Mouse (Mus musculus) T-helper 1 cell (primary cell): ENCODE results near the gene Slc8a2.

Experiments used
- in situ Hi-C: fragments of 300-600 bp; cut with MboI, MseI; formaldehyde crosslinking; loops from one replicate; pipeline ENCODE4 v1.15.1; 2025; ENCODE audit warnings: high pct_unique_total_duplicates

Slc8a2 gene

GRCm38 (mm10) chr7:16172141-16172581 lies 42.5 kb downstream of the Slc8a2 start:
- in situ Hi-C loops, result no loop called here

- in situ Hi-C loops, result no loop called here
Measured at GRCm38 (mm10) chr7:16172586-16173140, 43.0 kb downstream of the Slc8a2 start.

GRCm38 (mm10) chr7:16173146-16173545 lies 43.5 kb downstream of the Slc8a2 start:
- in situ Hi-C loops, result no loop called here

- in situ Hi-C loops, result no loop called here
Measured at GRCm38 (mm10) chr7:16174597-16175541, 45.2 kb downstream of the Slc8a2 start, which contains the start of gene Meis3. Gene Meis3, plus strand, starts transcription at chr7:16175090.

- in situ Hi-C loops, result no loop called here
Measured at GRCm38 (mm10) chr7:16175542-16175931, 45.9 kb downstream of the Slc8a2 start.

DNA sequence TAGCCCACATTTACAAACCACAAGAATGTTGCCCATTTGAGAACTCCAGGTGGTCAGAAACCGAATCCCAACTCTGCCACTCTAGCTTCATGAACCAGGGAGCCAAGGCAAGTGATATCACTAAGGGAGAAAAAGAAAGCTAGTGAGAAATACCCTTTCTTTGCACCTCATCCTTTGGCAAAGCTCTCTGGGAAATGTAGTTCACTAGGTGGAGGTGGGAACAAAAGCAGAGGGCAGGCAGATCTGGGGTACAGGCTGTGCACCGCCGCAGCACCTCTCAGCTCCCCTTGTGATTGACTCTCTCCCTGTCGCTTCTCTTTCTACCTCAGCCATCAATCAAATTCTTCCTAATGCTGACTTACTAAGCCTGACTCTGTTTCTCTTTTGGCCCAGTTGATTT lies 48.5 kb downstream of the Slc8a2 start:
- in situ Hi-C loops, result no loop called here

- in situ Hi-C loops, result no loop called here
Measured at GRCm38 (mm10) chr7:16183663-16184062, 54.0 kb downstream of the Slc8a2 start.

DNA sequence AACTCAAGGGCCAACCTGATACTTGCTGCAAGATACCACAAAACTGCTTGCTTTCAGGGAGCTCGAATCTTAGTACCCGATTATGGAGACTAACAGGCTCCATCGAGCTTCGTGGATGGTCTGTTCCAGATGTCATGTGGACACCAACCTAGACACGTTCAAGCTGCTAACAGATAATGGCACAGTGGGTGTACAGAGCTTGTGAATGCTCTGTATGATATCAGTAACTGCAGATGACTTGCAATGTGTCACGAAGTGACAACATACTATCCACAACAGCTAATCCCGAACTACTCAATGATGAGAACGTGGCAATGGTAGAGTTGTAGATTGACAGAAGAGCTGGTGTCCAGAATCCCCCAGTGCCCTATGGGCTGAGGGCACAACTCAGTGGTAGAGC lies 57.9 kb downstream of the Slc8a2 start:
- in situ Hi-C loops, result no loop called here

DNA sequence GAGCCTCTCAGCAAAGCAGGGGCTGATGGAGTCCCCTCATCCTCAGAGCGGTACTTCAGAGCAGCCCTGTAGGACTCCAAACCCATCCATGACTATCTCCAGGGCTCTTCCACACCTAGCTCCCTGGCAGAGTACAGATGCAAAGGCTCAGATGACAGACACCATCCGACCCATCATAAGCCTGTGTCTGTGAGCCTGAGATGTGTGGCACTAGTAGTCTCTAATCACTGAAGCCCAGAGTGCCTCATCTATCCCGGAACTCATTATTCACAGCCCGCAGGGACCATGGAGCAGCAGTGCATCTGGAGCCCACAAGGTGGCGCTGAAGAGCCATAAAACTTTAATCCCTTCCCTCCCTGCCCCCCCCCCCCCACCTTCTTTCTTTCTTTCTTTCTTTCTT lies 62.7 kb downstream of the Slc8a2 start:
- in situ Hi-C loops, result loop anchor here (5.0 kb wide), 1 partner anchor 70 kb away; no protein-coding TSS in a partner anchor

- in situ Hi-C loops, result loop anchor here (5.0 kb wide), 1 partner anchor 69 kb away; no protein-coding TSS in a partner anchor
Measured at GRCm38 (mm10) chr7:16193702-16194101, 64.1 kb downstream of the Slc8a2 start.

DNA sequence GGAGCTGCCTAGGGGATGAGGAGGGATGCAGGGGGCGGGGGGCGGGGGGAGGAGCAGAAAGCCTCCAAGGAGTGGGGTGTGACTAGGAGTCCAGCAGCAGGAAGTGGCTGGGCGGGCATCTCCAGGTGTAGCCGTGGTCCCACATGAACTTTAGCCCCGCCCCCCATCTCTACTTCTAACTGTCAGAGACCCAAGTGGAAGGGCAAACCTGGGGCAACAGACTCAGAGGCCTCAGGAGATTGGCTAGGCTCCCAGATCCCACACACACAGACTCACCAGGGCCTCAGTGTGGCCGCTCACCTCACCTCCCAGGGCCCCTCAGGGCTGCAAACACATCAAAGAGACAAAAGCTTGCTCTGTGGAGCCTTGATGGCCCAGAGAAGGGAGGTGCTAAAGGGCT lies 67.0 kb downstream of the Slc8a2 start:
- in situ Hi-C loops, result no loop called here

DNA sequence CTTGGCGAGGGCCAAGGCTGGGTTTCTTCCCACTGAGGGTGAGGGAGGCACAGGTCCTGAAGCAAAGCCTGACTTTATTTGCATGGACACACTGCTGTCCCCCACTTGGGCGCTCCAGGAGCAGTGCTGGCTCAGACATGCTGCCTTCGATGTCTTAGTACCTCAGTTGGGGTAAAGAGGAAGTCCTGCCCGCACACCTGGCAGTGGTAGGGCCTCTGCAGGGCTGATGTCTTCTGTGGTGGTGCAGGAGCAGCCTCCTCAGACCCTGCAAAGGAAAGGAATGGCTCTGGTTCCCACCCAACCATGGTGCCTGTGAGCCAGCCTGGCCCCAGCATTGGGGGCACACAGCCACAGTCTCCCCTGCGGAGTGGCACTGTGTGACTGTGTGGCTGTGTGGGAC lies 67.5 kb downstream of the Slc8a2 start:
- in situ Hi-C loops, result no loop called here

- in situ Hi-C loops, result no loop called here
Measured at GRCm38 (mm10) chr7:16198540-16198939, 68.9 kb downstream of the Slc8a2 start.

DNA sequence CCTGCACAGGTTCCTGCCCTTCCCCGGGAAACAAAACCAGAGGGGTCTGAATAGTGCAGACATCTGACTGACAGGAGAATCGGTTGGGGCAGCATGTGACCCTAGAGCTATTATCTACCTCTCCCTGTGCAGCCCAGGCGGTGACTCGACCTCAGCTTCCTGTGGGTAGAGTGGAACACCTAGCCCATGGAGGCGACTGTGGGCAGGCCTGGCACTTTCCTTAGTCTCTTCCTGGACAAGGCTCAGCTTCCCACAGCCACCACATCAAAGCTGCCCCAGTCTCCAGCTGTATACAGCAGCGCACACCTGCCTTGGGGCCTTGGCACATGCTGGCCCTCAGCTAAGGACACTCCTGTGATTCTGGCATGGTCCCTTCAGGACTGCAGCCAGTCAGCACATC lies 71.5 kb downstream of the Slc8a2 start:
- in situ Hi-C loops, result no loop called here

DNA sequence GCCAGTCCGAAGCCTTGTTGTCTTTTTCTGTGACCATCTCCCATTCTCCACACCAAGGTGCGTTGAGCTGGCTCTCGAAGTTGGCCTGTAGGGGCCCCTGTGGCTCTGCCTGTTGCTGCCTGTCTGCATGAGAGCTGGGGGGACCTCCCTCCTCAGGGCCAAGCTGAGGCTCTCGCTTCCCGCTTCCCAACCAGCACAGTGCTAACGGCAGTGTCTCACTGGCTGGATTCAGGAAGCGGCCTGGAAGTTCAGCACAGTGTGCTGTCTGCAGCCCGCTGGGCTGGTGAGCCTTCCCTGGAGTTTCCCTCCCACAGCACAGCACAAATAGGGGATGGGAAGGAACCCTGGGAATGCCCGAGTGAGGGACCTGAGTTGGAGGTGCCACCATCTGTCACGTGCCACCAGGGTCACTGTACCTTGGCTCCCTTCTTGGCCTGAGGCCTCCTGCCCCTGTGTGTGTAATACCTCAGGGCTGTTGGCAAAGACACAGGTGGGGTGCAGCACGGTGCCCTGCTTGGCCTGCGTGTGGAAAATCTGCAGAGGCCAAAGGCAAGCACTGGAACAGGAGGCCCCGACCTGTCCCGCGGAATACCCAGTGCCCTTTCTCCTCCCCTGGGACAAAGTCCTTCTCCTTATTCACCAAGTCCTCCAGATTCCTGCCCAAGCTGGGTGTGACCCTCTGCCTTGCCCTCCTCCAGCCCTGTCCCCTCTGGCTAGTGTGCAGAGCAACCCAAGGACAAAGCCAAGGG lies 73.3 kb downstream of the Slc8a2 start:
- in situ Hi-C loops, result no loop called here

DNA sequence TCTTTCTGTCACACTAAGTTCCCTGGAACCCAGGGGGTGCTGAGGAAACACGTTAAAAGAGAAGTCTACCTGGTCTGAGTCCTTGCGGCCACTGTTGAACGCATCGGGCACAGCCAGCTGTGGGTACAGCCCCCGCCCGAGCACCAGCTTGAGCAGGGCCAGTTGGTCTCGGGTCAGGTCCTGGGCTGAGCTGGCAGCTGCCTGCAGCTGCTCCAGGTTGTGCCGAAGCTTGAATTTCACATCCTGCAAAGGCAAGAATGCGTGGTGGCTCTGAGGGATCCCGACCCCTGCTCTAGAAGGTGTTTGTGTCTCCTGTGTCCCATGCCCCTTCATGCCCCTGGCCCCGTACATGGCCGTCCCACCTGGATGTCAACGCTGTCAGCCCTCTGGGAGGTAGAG lies 73.9 kb downstream of the Slc8a2 start:
- in situ Hi-C loops, result no loop called here

DNA sequence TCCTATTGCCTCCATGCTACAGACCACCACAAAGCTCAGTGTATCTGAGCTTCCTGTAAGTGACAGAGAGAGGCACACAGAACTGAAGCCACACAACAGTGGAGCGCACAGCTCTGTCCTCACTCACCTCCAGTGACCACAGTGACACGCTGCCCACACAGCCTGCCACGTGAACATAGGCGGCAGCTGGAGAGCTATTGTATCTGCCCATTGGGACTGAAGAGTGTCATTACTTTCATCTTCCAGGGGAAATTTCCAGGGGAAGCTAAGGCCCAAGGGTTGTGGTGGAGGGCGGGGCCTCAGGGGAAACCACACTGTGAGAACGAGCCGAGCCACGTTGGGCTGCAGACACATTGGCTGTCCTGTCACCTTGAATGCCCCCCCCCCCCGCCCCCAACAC lies 75.2 kb downstream of the Slc8a2 start:
- in situ Hi-C loops, result no loop called here

DNA sequence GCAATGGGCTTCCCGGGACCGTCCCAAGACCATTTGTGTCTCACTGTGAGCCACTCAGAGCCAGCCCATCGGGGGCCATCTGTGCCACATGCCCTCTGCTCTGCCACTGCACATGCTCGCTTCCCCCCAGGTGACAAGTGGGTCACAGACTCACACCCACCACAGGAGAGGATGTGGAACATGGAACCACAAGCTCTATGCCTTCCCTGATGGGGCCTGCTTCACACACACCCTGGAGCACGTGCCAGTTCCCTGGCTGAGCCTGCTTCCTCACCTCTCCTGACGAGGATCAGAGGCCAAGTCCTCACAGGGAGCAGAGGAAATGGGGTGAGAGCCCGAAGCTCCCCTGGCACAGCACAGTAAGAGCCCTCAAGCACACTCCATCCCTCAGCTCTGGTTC lies 77.5 kb downstream of the Slc8a2 start:
- in situ Hi-C loops, result no loop called here

- in situ Hi-C loops, result no loop called here
Measured at GRCm38 (mm10) chr7:16207496-16207895, 77.9 kb downstream of the Slc8a2 start.

GRCm38 (mm10) chr7:16208781-16209665 lies 79.4 kb downstream of the Slc8a2 start:
- in situ Hi-C loops, result no loop called here
